Mouse (Mus musculus) thymus, adult 2 months (tissue): ENCODE data around the gene Gm20518. TPM values are rescaled to one million over a fixed set of nuclear protein-coding genes. Genes with fewer than 3 reads are reported as not detected.

Experiments used
- DNase-seq: peaks from one replicate; pipeline ENCODE4 v3.0.0; 2021
- H3K27ac ChIP-seq: fragments of 200-500 bp; 2 replicates; pipeline ENCODE4 v1.5.1; 2012; ENCODE audit warnings: low read length, control low read depth; ENCODE audit not compliant: control insufficient read depth, insufficient read depth
- H3K27me3 ChIP-seq: fragments of 200-500 bp; 2 replicates; pipeline ENCODE4 v1.6.1; 2012; ENCODE audit warnings: mild to moderate bottlenecking, low read length, moderate library complexity, mixed read lengths; ENCODE audit not compliant: control insufficient read depth, insufficient read depth
- H3K36me3 ChIP-seq: fragments of 200-500 bp; 2 replicates; pipeline ENCODE4 v1.6.1; 2012; ENCODE audit warnings: mild to moderate bottlenecking, low read length, moderate library complexity; ENCODE audit not compliant: control insufficient read depth, insufficient read depth
- H3K4me1 ChIP-seq: fragments of 200-500 bp; replicated peaks from 2 replicates; pipeline ENCODE4 v1.6.1; 2012; ENCODE audit warnings: low read length; ENCODE audit not compliant: control insufficient read depth, insufficient read depth
- H3K4me3 ChIP-seq: fragments of 200-500 bp; 2 replicates; pipeline ENCODE4 v1.5.1; 2012; ENCODE audit warnings: mild to moderate bottlenecking, low read length, control low read depth, moderate library complexity; ENCODE audit not compliant: control insufficient read depth, insufficient read depth
- CTCF ChIP-seq: fragments of 200-500 bp; IDR thresholded peaks from 2 replicates; pipeline ENCODE4 v1.5.1; 2012; ENCODE audit warnings: mild to moderate bottlenecking, control low read depth, low read length, moderate library complexity, borderline replicate concordance; ENCODE audit not compliant: control insufficient read depth, poor library complexity, insufficient read depth; ENCODE audit errors: extremely low read depth
- POLR2A ChIP-seq: fragments of 200-500 bp; IDR thresholded peaks from 2 replicates; pipeline ENCODE4 v1.6.1; 2012; ENCODE audit warnings: mild to moderate bottlenecking, low read length, control low read depth, moderate library complexity; ENCODE audit not compliant: control insufficient read depth, poor library complexity, insufficient read depth; ENCODE audit errors: extremely low read depth
- WGBS: fragments of 180-500 bp; shearing (Covaris S2); methylation state at CpG from one replicate; pipeline ENCODE4 v1.1.7; 2018; 5-methylcytosine and 5-hydroxymethylcytosine counted together
- polyA plus RNA-seq: library from polyadenylated mRNA; depleted of rRNA; stranded (reverse); fragments of >200 nt; gene quantifications from 2 replicates; pipeline ENCODE4 v1.2.3, GENCODE M21; 2012

Gene Gm20518
- polyA plus RNA-seq, 1 experiment = 4.9 TPM

DNA sequence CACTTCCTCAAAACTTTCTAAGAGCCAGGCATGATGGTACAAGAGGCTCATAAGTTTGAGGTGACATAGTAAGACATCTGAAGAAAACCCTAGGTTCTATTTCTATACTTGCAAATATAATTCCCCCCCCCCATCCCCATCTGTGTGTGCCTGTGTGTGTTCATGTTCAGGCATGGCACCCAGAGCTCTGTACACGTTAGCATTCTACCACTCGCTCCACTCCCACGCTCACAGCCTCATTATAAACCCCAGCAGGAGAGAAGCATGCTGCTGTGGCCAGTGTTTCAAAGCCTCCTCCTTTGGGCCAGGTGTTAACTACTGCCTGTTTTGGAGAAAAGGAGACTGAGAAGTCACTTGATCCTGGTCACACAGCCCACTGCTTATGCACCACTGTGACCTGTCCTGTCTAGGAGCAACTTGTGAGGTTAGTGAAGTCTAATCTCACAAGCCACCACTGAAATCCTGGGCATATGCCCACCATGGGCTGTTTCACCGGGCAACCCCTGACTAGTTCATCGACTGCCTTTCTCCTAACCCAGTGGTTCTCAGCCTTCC is 40.5 kb upstream of the Gm20518 start:
- Histone ChIP-seq H3K27me3 (no peaks in the 10 kb centered on the region), H3K4me3 (no peak overlapping the region), H3K36me3 (no peaks in the 10 kb centered on the region), H3K27ac (no peak overlapping the region), H3K4me1 (peaks cover 10% of the 10 kb centered on the region)
- DNase-seq = no peak
- WGBS = 92% methylated on average over 5 of the region's 5 CpGs
- TF ChIP-seq POLR2A (no peak), CTCF (no peak)

DNA sequence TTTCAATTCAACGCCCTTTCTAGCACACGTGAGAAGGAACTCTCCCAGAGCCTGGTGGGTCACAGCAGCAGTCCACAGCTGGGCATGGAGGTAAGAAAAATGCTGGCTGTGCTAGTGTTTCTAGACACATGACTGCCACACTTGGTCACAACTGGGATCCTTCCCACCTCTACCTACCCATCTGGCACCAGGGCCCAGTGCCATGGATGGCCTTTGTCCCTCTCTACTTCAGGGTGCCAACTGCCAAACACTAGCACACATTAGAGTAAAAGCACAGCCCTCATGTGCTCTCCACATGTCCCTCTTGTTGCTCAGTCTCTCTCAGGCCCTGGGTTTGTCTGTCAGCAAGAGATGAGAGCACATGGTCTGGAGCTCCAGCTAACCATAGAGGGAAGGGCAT is 38.2 kb upstream of the Gm20518 start:
- Histone ChIP-seq H3K4me3 (no peak overlapping the region), H3K27ac (no peak overlapping the region), H3K4me1 (peaks cover 10% of the 10 kb centered on the region), H3K36me3 (no peaks in the 10 kb centered on the region), H3K27me3 (no peaks in the 10 kb centered on the region)
- 92% methylated on average over 2 of the region's 2 CpGs for WGBS
- TF ChIP-seq POLR2A (no peak), CTCF (no peak)
- no peak for DNase-seq

DNA sequence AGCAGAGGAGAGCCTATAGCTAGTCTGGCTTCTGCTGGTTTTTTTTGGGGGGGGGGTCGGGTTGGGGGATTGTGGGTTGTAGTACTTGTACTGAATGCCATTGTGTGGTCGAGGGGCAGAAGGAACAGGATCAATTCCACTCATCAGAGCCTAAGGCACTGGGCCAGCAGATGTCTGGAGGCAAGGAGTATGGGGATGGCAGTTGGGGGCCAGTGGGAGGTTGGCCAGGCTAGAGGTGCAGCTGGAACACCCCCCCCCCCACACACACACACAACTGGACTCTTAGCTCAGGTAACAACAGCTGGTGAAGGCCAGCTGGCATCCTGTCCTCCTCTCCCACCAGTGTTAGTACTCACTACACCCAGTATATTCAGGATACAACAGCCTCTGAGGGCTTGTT is 37.7 kb upstream of the Gm20518 start:
- Histone ChIP-seq H3K4me3 (no peak overlapping the region), H3K36me3 (no peaks in the 10 kb centered on the region), H3K27ac (no peak overlapping the region), H3K4me1 (peaks cover 7% of the 10 kb centered on the region), H3K27me3 (no peaks in the 10 kb centered on the region)
- no peak for TF ChIP-seq CTCF
- no peak for TF ChIP-seq POLR2A
- no peak for DNase-seq
- WGBS = 52% methylated on average over 2 of the region's 2 CpGs

DNA sequence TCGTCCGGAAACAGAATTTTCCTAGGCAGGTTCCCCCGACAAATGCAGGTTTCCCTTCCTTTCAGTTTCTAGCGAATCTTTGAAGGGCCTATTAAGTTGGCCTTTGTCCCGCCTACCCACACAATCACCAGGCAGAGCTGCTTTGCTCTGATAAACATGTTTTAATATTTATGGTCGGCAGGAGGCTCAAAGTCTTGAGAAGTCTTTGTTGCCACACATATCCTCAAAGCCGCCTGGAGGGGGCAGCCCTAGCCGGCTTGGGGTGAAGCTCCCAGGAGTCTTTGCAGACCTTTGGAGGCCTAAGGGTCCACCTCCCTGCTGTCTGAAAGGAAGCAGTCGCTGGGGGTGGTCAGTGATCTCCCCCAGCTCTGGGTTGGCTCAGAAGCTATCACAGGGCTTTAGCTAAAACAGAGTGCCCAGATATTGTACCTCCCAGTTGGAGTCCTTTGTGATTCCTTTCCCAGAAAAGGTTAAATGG is 37.2 kb upstream of the Gm20518 start:
- peak; percentile 72 for DNase-seq
- H3K27ac ChIP-seq = no peak overlapping the region; the same call in 1 of the 2 replicates
- TF ChIP-seq POLR2A = no peak
- peak; percentile 59; the same call in 1 of the 2 replicates for TF ChIP-seq CTCF
- no peaks in the 10 kb centered on the region for H3K36me3 ChIP-seq
- under 1% methylated on average over 9 of the region's 9 CpGs for WGBS
- no peaks in the 10 kb centered on the region for H3K27me3 ChIP-seq
- peak overlapping the region; percentile 90 for H3K4me3 ChIP-seq
- H3K4me1 ChIP-seq = peaks cover 5% of the 10 kb centered on the region

DNA sequence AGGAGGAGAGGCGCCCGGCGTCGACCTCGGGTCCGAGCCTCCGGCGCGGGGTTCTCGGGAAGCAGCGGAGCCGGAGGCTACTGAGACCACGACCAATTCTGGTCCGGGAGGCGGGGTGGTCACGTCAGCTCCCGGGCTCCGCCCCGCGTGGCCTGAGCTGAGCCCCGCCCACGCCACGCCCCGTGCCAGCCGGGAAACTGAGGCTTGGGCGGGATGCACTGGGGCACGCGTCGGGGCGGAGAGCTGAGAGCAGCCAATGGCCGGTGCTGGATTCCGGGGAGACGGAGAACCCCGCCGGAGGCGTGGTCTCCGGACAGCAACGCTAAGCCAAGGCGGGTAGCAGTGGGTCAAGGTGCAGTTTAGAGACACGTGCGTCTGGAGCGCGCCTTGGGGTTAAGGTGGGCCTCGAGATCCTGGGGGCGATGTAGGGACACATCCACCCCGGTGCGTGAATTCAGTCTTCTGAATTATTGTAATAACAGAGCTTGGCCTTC is 36.7 kb upstream of the Gm20518 start, which contains the start of gene Slc25a1:
Slc25a1 (minus strand) TSS at position 133 of the 494 bp plus-strand sequence.
- Histone ChIP-seq H3K4me1 (peaks cover 5% of the 10 kb centered on the region), H3K27ac (no peak within 1 kb of the TSS; the same call in 1 of the 2 replicates), H3K27me3 (no peaks in the 10 kb centered on the region), H3K4me3 (peak within 1 kb of the TSS; percentile 90), H3K36me3 (no peaks in the 10 kb centered on the region)
- TF ChIP-seq POLR2A = no peak; the same call in 1 of the 2 replicates
- peak; percentile 35; the same call in 1 of the 2 replicates for TF ChIP-seq CTCF
- peak; percentile 74 for DNase-seq
- under 1% methylated on average over 47 of the region's 47 CpGs for WGBS

DNA sequence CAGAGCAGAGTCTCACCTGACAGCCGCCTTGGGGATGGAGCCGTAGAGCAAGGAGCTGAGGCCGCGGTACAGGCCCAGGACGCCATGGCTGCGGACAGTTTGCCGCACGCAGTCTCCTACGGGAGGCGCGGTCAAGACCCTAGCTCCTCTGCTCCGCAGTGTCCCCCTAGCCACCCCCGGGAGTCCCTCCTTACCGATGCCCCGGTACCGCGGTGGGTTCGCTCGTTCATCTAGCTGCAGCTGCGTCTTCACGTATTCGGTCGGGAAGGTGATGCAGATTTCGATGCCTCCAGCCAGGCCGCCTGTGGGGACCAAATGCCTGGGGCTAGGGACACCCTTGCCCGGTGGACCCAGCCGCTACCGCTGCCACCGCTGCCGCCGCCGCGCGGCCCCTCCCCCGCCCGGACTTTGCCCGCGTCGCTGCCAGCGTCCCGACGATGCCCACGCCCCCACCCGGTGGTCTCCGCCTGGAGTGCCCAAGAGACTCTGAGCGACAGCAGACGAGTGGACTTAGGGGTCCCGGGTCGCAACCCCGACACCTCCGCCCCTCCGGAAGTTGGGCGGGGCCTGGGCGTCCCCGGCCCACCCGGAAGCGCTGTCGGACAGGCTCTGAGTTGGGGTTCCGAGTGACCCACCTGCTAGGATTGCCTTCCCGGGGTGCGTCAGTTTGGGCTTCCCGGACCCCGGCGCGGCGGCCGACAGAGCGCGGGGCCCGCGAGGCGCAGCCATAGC is 36.0 kb upstream of the Gm20518 start:
- Histone ChIP-seq H3K4me1 (peaks cover 6% of the 10 kb centered on the region), H3K36me3 (no peaks in the 10 kb centered on the region), H3K27me3 (no peaks in the 10 kb centered on the region), H3K27ac (no peak overlapping the region), H3K4me3 (peak overlapping the region; percentile 90)
- WGBS = 6% methylated on average over 72 of the region's 72 CpGs
- TF ChIP-seq CTCF (no peak), POLR2A (no peak; the same call in 1 of the 2 replicates)
- DNase-seq = peak; percentile 60

DNA sequence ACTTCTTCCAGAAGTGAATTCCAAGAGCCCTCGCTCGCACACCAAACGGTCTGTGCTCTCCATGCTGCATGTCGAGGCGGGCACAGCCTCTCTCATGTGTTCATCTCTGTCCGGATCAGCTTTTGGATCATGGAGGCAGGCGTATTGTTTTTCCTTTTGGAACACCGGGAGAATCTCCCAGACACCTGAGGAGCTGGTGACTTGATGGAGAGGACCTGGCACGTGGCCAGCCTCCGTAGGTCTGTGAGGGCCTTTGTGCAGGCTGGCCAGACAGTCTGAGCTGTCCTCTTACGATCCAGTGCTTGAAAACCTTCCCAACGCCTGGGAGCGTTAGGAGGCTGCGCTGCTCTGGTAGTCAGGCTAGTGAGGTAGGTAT is 30.7 kb upstream of the Gm20518 start:
- WGBS = under 1% methylated on average over 14 of the region's 14 CpGs
- DNase-seq = no peak

More for the DNA sequence above, 30.7 kb upstream of the Gm20518 start:
- Histone ChIP-seq H3K4me1 (peaks cover 17% of the 10 kb centered on the region), H3K36me3 (no peaks in the 10 kb centered on the region), H3K4me3 (peak overlapping the region; percentile 57), H3K27ac (no peak overlapping the region), H3K27me3 (no peaks in the 10 kb centered on the region)
- TF ChIP-seq POLR2A (no peak), CTCF (no peak)
